Comparison of ENCODE assay signal across 8 mouse cellular contexts in genomic region chr2:131261481-131262212, GRCm38 (mm10). TPM values are rescaled to one million over a fixed set of nuclear protein-coding genes. Genes with fewer than 3 reads are reported as not detected.
DNase-seq lines count a peak whose midpoint lies in the region; ATAC-seq and TF ChIP-seq lines count a peak whose summit lies in the region.

No protein-coding gene starts in this region.

- peak; percentile 77 for ATAC-seq in intestine, embryonic 14.5 days (replicated peaks; ENCODE audit: low FRiP score, low TSS enrichment, low read depth)

- peak overlapping the region; percentile 94 for H3K9ac ChIP-seq in intestine, embryonic 14.5 days (ENCODE audit: low read length)

- peak overlapping the region; percentile 34 for H3ac ChIP-seq in myocyte (ENCODE audit: control insufficient read depth, insufficient read length)

- H3K4me1 ChIP-seq in spleen, adult 2 months (ENCODE audit: control insufficient read depth, insufficient read depth, insufficient read length) = 0 out of 2 replicates have a peak, but pooled peaks cover 2% of the 10 kb centered on the region
- H3K4me1 ChIP-seq in intestine, embryonic 14.5 days (replicated peaks; ENCODE audit: control insufficient read depth, insufficient read depth, low read length) = peaks cover 26% of the 10 kb centered on the region

- H3K4me3 ChIP-seq in spleen, adult 2 months (ENCODE audit: extremely low read depth, insufficient read depth, insufficient read length) = peak overlapping the region; percentile 70
- peak overlapping the region; percentile 83 for H3K4me3 ChIP-seq in intestine, embryonic 14.5 days (ENCODE audit: low read depth, low read length)
- peak overlapping the region; percentile 52 for H3K4me3 ChIP-seq in myocyte

- H3K27ac ChIP-seq in spleen, adult 2 months (ENCODE audit: insufficient read depth, low read length) = peak overlapping the region; percentile 77
- peak overlapping the region; percentile 99 for H3K27ac ChIP-seq in intestine, embryonic 14.5 days (ENCODE audit: low read depth)

- peaks cover 37% of the 10 kb centered on the region for H3K79me2 ChIP-seq in myocyte (ENCODE audit: control insufficient read depth, insufficient read depth)

- H3K27me3 ChIP-seq in spleen, adult 2 months (ENCODE audit: control insufficient read depth, insufficient read depth, low read length) = no peaks in the 10 kb centered on the region
- H3K27me3 ChIP-seq in intestine, embryonic 14.5 days (replicated peaks; ENCODE audit: control insufficient read depth, insufficient read depth, low read length) = no peaks in the 10 kb centered on the region
- no peaks in the 10 kb centered on the region for H3K27me3 ChIP-seq in myocyte (ENCODE audit: control insufficient read depth, insufficient read depth, insufficient read length)

- peak overlapping the region; percentile 98 for H3K4me2 ChIP-seq in intestine, embryonic 14.5 days (ENCODE audit: low read length)
- peak overlapping the region; percentile 81 for H3K4me2 ChIP-seq in myocyte (ENCODE audit: low read depth)

- peak; percentile 81 for DNase-seq in embryo, embryonic 10 days (ENCODE audit: low spot score)
- DNase-seq in embryo, embryonic 9.5 days (ENCODE audit: extremely low spot score) = no peak
- DNase-seq in spleen, adult 2 months (ENCODE audit: low read depth in 1 of 2, low spot score in 2 of 2) = no peak
- no peak for DNase-seq in spleen, postnatal 4 days (ENCODE audit: low spot score in 2 of 2)
- peak; percentile 53 for DNase-seq in intestine, embryonic 14.5 days (ENCODE audit: low spot score)
- DNase-seq in thymus, postnatal 0 days (ENCODE audit: low spot score) = no peak
- no peak for DNase-seq in retina, postnatal 1 day

- 14% methylated on average over 10 of the region's 10 CpGs for WGBS in spleen, adult 2 months
- 5% methylated on average over 10 of the region's 10 CpGs for WGBS in intestine, embryonic 14.5 days

- TF ChIP-seq POLR2A in spleen, adult 2 months (IDR thresholded peaks at IDR 0.05; ENCODE audit: low read depth, low read length) = no peak
- no peak for TF ChIP-seq POLR2A in myocyte (IDR thresholded peaks at IDR 0.05; ENCODE audit: insufficient read length, low read depth)

- TF ChIP-seq CTCF in spleen, adult 2 months (IDR thresholded peaks at IDR 0.05; ENCODE audit: extremely low read depth, insufficient read depth, insufficient read length, insufficient replicate concordance) = no peak

- no peaks in the 10 kb centered on the region for H3K9me3 ChIP-seq in intestine, embryonic 14.5 days (ENCODE audit: control insufficient read depth, low read length)

- H3K36me3 ChIP-seq in spleen, adult 2 months (ENCODE audit: control insufficient read depth, insufficient read depth, low read length) = no peaks in the 10 kb centered on the region
- H3K36me3 ChIP-seq in intestine, embryonic 14.5 days (ENCODE audit: control insufficient read depth, insufficient read depth, low read length) = no peaks in the 10 kb centered on the region
- no peaks in the 10 kb centered on the region for H3K36me3 ChIP-seq in myocyte (ENCODE audit: control insufficient read depth, insufficient read depth)

TF ChIP-seq in myocyte, 11 proteins besides CTCF, POLR2A, EP300 and RAD21:
- TF ChIP-seq E2F4 (IDR thresholded peaks at IDR 0.05; ENCODE audit: insufficient read depth) (no peak), REST (IDR thresholded peaks at IDR 0.05; ENCODE audit: insufficient read depth, insufficient read length) (no peak), USF1 (IDR thresholded peaks at IDR 0.05; ENCODE audit: low read depth) (no peak), POLR2AphosphoS2 (IDR thresholded peaks at IDR 0.05; ENCODE audit: insufficient read length, low read depth) (no peak), SRF (IDR thresholded peaks at IDR 0.05; ENCODE audit: control insufficient read depth, insufficient read length, low read depth) (no peak), CEBPB (IDR thresholded peaks at IDR 0.05; ENCODE audit: insufficient read depth, poor library complexity, severe bottlenecking) (no peak), TCF3 (IDR thresholded peaks at IDR 0.05; ENCODE audit: insufficient read length, low read depth) (no peak), MYOG (IDR thresholded peaks at IDR 0.05; ENCODE audit: control insufficient read depth in 1 of 3, insufficient read depth in 1 of 3, insufficient read length in 2 of 3, low read depth in 2 of 3) (no peak), TCF12 (IDR thresholded peaks at IDR 0.05; ENCODE audit: insufficient read depth, poor library complexity, severe bottlenecking) (no peak)
TF ChIP-seq in myocyte: peak in this region for 0.

RNA-seq across cellular contexts. Expression of gene Pank2, which starts 0.6 kb away (rescaled TPM):
- polyA plus RNA-seq in spleen, adult 2 months (2012; rRNA removed) = 10.7 and 11.8 TPM in 2 replicates
- 35.9 and 37.6 TPM in 2 replicates for polyA plus RNA-seq in intestine, embryonic 14.5 days (2014; fragmentation: Nextera tagmentation; extraction: Ambion mirVana)
- polyA plus RNA-seq in myocyte (2012; fragmentation: generic; extraction: Trizol) = 26.2 TPM
- polyA plus RNA-seq in thymus, postnatal 0 days (2015; fragmentation: Nextera tagmentation; extraction: Ambion mirVana) = 48.6 and 52.5 TPM in 2 replicates

RNA-seq across cellular contexts. Expression of gene Mavs, which starts 27.8 kb away (rescaled TPM):
- polyA plus RNA-seq in spleen, adult 2 months (2012; rRNA removed) = 46.9 and 47.6 TPM in 2 replicates
- polyA plus RNA-seq in intestine, embryonic 14.5 days (2014; fragmentation: Nextera tagmentation; extraction: Ambion mirVana) = 19.1 and 19.8 TPM in 2 replicates
- polyA plus RNA-seq in myocyte (2012; fragmentation: generic; extraction: Trizol) = 16.6 TPM
- polyA plus RNA-seq in thymus, postnatal 0 days (2015; fragmentation: Nextera tagmentation; extraction: Ambion mirVana) = 13.1 and 15.0 TPM in 2 replicates

RNA-seq across cellular contexts. Expression of gene Ap5s1, which starts 54.8 kb away (rescaled TPM):
- polyA plus RNA-seq in spleen, adult 2 months (2012; rRNA removed) = 24.3 and 41.3 TPM in 2 replicates
- 23.4 and 23.8 TPM in 2 replicates for polyA plus RNA-seq in intestine, embryonic 14.5 days (2014; fragmentation: Nextera tagmentation; extraction: Ambion mirVana)
- polyA plus RNA-seq in myocyte (2012; fragmentation: generic; extraction: Trizol) = 33.6 TPM
- polyA plus RNA-seq in thymus, postnatal 0 days (2015; fragmentation: Nextera tagmentation; extraction: Ambion mirVana) = 19.1 and 22.2 TPM in 2 replicates

Comparison
In these comparisons a context has a peak if more than half of its experiments do, and no peak if none do; other contexts are left out.
1. DNase-seq: peak in embryo, embryonic 10 days (single experiment) and intestine, embryonic 14.5 days (single experiment); none in embryo, embryonic 9.5 days (single experiment), spleen, adult 2 months (0 of 2), spleen, postnatal 4 days (0 of 2), thymus, postnatal 0 days (single experiment) and retina, postnatal 1 day (single experiment).
2. Peak in every context shown above with its lines, with median percentiles within 50 percentile points of each other: H3K4me3 ChIP-seq.